Mouse (Mus musculus): ENCODE measurements at regions not wholly inside any gene's neighbourhood (a gene's known extent, or its start where the extent isn't known, plus 50 kb on each side); places are given as distances from the start of the nearest gene placed in this dataset.
A peak's percentile ranks its signal among the peaks of the same experiment; 100 is the strongest.

DNA sequence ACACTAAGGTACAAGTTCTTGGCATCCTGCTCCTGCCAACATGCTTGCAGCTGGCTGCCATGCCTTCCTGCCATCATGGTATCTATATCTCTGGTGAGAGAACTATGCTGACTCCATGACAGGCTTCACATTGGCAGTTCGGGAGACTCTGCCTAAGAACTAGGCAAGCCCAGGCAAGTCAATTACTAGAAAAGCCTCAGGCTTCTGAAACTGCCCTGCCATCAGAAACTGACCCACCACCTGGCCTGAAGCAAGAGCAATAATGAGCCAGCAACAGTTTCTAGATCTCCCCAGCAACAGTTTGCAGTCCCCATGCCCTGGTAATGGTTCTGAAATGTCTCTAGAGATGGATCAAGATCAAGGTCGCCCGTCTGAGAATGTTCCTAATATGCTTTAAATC lies 280.8 kb downstream of the Rnf152 start:
- DNase-seq (ENCODE audit: low spot score in 2 of 2): no peak

DNA sequence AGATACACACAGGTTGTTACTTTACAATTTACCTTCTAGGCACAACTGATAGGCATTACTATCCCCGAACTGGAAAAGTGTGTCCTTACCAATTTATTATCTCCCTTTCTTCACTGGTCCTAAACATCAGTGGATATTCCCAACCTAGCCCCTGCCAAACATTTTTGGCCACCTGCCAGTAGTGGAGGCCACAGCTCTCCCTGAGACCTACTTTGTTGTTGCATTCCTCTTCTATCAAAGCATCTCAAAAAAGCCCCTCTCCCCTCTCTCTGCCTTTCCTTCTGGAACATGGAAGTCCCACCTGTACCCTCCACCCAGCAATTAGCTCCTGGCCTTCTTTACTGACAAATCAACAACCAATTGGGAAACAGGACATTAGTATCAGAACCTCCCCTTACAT lies 282.2 kb downstream of the Rnf152 start:
- DNase-seq (ENCODE audit: low spot score in 2 of 2): no peak

DNA sequence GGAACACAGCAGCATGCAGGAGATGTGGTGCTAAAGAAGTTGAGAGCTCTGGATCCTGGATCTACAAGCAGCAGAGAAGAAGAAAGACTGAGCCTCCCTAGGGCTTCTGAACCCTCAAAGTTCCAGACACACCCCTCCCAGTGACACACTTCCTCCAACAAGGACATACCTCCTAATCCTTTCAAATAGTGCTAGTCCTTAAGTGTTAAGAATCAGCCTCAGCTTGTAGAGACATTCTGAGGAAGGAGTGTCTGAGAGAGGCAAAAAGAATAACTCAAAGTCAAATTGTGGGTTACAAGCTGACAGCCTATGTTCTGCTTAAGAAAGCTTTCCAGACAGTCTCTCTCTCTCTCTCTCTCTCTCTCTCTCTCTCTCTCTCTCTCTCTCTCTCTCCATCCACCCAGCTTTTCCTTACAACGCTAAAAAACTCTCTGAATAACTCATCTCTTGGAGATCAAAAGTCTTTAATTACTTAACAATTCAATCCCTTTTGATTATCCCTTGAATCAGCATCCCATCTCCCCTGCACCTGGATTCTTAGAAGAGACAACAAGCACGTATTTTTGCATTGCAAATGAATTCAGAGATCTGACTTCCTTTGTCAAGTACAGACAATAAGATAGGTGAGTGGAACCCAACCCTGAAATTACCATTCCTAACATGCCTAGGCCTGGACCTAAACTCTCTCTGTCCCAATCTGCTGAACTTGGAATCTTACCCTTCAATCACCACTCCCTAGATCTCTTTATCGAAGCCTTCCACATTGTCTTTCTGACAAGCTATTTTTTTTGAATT lies 285.7 kb downstream of the Rnf152 start:
- no peak for DNase-seq (ENCODE audit: low spot score in 2 of 2)

DNA sequence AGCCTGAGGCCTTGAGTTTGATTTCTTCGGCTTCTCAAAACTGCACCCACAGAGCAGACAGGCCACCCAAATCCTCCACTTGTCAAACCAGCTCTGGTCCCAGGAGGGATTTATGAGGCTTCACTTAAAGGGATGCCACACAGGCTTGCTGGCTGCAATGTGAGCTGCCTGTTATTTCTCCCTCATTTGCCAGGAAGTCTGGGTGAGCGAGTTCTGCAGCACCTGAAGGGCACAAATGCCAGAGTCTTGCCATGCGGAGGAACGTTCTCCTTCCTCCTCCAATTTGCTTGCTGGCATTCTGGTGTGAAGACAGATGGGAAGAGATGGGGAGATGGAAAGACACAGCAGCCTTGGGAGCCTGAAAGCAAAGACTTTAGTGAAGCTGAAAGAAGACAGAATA lies 288.6 kb downstream of the Rnf152 start:
- peak; percentile 27 to 42 for DNase-seq (ENCODE audit: low spot score in 2 of 2)

DNA sequence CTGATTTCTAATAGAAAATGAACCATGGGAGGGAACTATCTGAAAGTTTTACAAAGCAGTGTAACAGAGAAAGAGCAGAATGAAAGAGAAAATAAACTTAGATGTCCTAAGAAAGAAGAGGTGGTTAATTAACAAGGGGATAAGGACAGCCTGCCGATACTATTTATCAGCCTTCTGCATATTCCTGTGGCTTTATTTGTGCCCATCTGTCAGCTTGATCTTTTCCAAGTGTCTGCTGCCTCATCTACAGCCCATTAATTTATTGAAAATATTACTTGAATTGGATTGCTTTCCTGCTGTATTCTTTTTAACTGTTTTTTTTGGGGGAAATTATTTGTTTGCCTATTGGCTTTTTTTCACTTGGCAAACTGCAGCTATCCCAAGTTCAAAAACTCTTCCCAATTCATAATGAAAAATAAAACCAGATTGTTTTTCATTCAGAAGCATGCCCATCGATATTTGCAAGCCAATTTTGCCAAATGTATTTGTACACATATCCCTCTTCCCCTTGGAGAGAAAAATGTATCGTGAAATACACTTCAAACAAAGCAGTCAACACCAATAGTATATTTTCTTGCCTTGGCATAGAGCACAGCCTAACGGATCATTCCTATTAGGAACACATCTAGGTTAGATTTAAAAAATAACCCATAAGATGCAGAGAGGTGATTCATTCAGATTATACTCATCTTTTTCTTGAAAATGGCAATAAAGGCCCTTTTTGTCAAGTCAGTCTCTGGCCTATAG lies 289.3 kb downstream of the Rnf152 start:
- DNase-seq (ENCODE audit: low spot score in 2 of 2): no peak

DNA sequence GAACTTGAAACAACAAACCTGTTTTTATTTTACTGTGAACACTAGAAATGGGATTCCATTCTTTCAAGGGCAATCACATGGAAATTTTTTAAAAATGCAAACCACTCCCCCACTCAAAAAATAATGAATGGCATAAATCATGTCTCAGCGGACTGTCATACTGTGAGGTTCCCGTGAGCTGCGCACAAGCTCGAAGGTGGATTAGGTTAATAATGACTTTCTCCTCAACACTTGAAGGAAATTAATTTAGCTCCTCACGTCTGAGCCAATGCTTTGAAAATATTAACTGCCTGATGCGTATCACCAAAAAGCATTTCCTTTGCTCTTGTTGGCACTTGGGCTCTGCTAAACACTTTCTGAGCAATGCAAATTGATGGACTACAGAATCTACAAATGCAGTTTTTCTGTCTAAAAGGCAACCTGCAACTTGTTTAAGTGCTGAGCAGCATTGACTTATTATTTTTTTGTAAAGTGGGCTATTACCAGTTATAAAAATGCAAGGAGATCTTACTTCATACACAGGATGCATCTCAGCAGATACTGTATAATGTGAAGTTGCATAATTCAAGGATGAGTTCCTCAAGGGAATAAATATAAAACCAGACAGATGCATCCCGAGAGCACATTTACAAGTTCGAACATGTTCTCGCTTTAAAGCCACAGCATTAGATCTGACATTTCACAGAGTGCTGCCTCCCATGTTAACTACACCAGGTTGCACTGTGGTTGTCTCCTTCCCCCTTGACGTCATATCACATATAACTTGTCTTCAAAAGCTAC lies 282.4 kb downstream of the Cdh20 start:
- peak in 1 of 2 experiments; percentile 26 for DNase-seq (ENCODE audit: low spot score in 2 of 2)

Measured in right cerebral cortex, postnatal 10 days (tissue).